Mouse (Mus musculus) C2C12 (cell line): ENCODE results near the gene Sdhc.

Source experiments
- CEBPB ChIP-seq: IDR thresholded peaks from one replicate; pipeline ENCODE4 v1.6.1; 2011; ENCODE audit warnings: low read depth, mild to moderate bottlenecking, control low read depth, moderate library complexity
- CTCF ChIP-seq: IDR thresholded peaks from one replicate; pipeline ENCODE4 v1.5.1; 2011; ENCODE audit not compliant: control insufficient read depth, insufficient read depth, insufficient read length
- FOSL1 ChIP-seq: IDR thresholded peaks from one replicate; pipeline ENCODE4 v1.8.0; 2011; ENCODE audit warnings: mild to moderate bottlenecking, low read length; ENCODE audit not compliant: poor library complexity, insufficient read depth, severe bottlenecking
- MAX ChIP-seq: IDR thresholded peaks from one replicate; pipeline ENCODE4 v1.6.1; 2011; ENCODE audit warnings: mild to moderate bottlenecking, control low read depth
- MYOD1 ChIP-seq: IDR thresholded peaks from one replicate; pipeline ENCODE4 v1.6.1; 2011; ENCODE audit warnings: low read depth; ENCODE audit not compliant: control insufficient read depth, insufficient read length
- MYOG ChIP-seq: IDR thresholded peaks from one replicate; pipeline ENCODE4 v1.6.1; 2011; ENCODE audit not compliant: control insufficient read depth, insufficient read length; ENCODE audit errors: extremely low read depth
- USF1 ChIP-seq: IDR thresholded peaks from one replicate; pipeline ENCODE4 v1.6.1; 2011; ENCODE audit warnings: low read depth, mild to moderate bottlenecking, control low read depth, moderate library complexity

GRCm38 (mm10) chr1:171121839-171122238 lies 28.6 kb downstream of the Sdhc start:
- TF ChIP-seq CTCF (no peak), CEBPB (no peak), USF1 (no peak), MAX (no peak), FOSL1 (no peak), MYOD1 (no peak), MYOG (no peak)
